Mouse (Mus musculus) embryonic fibroblast, embryonic 13.5 days (primary cell): ENCODE data around the gene Sult5a1. TPM values are rescaled to one million over a fixed set of nuclear protein-coding genes. Genes with fewer than 3 reads are reported as not detected.
"Not testable (repeated sequence)": the region's sequence is repeated elsewhere in the genome, so short reads cannot be mapped to it uniquely, and the experiment has no call there.

Experiments used
- H3K27ac ChIP-seq: 2 replicates; pipeline ENCODE4 v1.5.1; 2012; ENCODE audit warnings: low read length, control low read depth, inconsistent platforms; ENCODE audit not compliant: insufficient read depth
- H3K4me1 ChIP-seq: 2 replicates; pipeline ENCODE4 v1.6.1; 2011; ENCODE audit warnings: low read length; ENCODE audit not compliant: control insufficient read depth, insufficient read depth
- H3K4me3 ChIP-seq: 2 replicates; pipeline ENCODE4 v1.5.1; 2011; ENCODE audit warnings: mild to moderate bottlenecking, control low read depth, low read length; ENCODE audit not compliant: insufficient read depth
- CTCF ChIP-seq: IDR thresholded peaks from 2 replicates; pipeline ENCODE4 v1.5.1; 2011; ENCODE audit warnings: mild to moderate bottlenecking, control low read depth, low read length, moderate library complexity, borderline replicate concordance; ENCODE audit not compliant: insufficient read depth
- POLR2A ChIP-seq: IDR thresholded peaks from 2 replicates; pipeline ENCODE4 v1.6.1; 2011; ENCODE audit warnings: low read depth, mild to moderate bottlenecking, control low read depth, low read length, moderate library complexity
- polyA plus RNA-seq: library from polyadenylated mRNA; stranded (reverse); fragments of >200 nt; gene quantifications from 2 replicates; pipeline ENCODE4 v1.2.4, GENCODE M21; 2011; ENCODE audit warnings: low read depth; ENCODE audit not compliant: missing spikeins, insufficient read length

The Sult5a1 gene
- 1.1 TPM in 1 of 2 replicates, not detected in the other for polyA plus RNA-seq

DNA sequence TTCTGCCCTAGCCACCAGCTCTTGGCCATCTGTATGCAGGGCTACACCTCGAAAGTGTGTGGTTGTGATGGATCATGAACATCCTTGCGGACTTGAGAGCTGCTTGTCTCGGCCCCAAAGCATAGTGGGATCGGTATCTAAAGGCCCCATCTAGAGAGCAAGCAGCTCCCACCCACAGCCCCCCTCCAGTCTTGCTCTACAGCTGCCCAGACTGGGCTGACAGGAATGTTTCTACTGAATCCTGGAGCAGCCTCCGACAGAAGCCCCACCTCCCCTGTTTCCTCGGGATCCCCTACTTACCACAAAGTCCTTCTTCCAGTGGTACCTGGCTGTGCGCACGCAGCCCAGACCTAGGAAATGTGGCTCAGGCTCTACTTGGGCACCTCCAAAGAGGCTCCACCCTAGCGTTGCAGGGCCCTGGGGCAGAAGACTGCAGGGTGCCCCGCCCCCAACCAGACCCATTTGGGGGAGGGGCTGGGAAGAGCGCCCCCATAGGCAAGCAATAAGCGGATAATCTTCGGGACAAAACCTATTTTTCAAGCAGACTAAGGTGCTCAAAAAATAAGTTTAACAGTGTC, at the start of gene Sult5a1:
Sult5a1 (minus strand) TSS at position 428 of the 578 bp plus-strand sequence.
- H3K27ac ChIP-seq = no peak within 1 kb of the TSS
- H3K4me1 ChIP-seq = no peaks in the 10 kb centered on the region
- H3K4me3 ChIP-seq = no peak within 1 kb of the TSS
- no peak for TF ChIP-seq CTCF
- no peak for TF ChIP-seq POLR2A

DNA sequence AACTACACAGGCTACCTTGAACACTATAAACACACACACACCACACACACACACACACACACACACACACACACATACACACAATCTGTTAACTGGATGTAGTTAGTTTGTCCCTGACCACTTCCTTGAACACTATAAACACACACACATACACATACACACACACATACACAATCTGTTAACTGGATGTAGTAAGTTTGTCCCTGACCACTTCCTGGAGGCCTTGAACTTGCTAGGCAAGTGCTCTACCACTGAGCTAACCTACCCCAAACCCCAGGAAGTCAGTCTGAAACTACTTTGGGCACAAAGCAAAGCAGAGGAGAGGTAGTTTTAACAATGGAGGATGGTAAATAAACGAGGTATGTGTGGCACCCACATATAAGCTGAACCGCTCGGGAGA, 45.5 kb upstream of the Sult5a1 start:
- TF ChIP-seq CTCF (no peak), POLR2A (no peak)
- H3K27ac ChIP-seq = no peak overlapping the region
- H3K4me3 ChIP-seq = no peak overlapping the region
- no peaks in the 10 kb centered on the region for H3K4me1 ChIP-seq

DNA sequence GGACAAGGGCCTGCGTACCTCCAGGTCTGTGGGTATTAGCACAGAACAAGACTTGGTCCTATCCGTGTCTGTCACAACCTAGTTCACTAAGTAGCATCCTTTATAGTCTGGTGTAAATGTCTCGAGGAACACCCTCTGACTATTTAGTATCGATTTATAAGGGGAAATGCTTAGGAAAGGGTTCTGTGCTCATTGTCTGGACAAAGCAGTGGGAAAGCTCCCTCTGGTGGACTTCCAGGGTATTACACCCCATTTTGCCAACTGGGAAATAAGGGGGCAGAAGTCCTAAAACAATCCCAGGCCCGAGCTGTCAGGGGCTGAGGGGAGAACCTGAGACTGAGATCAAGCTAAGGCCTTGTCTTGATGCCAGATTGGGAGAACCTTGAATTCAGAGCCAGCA, 44.2 kb upstream of the Sult5a1 start:
- no peak for TF ChIP-seq POLR2A
- TF ChIP-seq CTCF = 0 out of 2 replicates have a peak, but pooled peaks have one; percentile 12
- no peak overlapping the region for H3K27ac ChIP-seq
- no peaks in the 10 kb centered on the region for H3K4me1 ChIP-seq
- H3K4me3 ChIP-seq = no peak overlapping the region

DNA sequence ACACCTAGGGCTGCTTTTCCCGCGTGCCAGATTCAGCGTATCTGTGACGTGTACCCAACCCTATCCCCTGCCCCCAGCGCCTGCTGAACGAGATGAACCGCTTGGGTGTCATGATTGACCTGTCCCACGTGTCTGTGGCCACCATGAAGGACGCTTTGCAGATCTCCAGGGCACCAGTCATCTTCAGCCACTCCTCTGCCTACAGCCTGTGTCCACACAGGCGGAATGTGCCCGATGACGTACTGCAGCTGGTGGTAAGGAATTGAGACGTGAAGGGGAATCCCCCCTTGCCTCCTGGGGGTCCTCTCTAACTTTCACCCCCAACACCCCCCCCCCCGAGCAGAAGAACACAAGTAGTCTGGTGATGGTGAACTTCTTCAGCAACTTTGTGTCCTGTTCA, 41.7 kb upstream of the Sult5a1 start:
- Histone ChIP-seq H3K27ac (no peak overlapping the region), H3K4me3 (no peak overlapping the region), H3K4me1 (no peaks in the 10 kb centered on the region)
- TF ChIP-seq POLR2A (no peak), CTCF (no peak)

DNA sequence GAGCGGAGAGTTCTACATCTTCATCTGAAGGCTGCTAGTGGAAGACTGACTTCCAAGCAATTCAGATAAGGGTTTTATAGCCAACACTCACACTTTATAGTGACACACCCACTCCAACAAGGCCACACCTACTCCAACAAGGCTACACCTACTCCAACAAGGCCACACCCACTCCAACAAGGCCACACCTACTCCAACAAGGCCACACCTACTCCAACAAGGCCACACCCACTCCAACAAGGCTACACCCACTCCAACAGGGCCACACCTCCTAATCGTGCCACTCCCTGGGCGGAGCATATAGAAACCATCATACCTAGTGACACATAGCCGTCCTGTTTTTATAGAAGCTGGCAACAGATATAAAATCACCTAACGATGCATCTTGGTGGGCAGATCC, 38.9 kb upstream of the Sult5a1 start:
- H3K4me3 ChIP-seq, H3K4me1 ChIP-seq, H3K27ac ChIP-seq: not testable (repeated sequence)

DNA sequence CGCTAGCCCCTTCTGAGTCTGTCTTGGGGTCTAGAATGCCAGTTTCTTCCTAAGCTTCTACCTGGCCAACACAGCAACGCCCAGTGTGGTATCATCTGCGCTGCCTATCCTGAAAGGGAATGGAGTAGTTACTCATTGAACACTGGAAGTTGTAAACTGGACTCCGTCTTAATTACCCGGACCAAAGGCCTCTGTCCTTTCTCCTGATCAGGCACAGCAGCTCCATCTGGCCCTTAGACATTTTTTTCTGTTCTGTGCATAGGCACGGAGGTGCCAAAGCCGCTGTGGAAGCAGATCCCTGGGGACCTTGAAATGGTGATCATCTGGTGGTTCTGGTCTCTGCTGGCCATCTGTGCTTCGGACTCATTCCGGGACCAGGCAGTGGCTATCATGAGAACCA, 35.7 kb upstream of the Sult5a1 start:
- H3K27ac ChIP-seq = no peak overlapping the region
- H3K4me3 ChIP-seq = no peak overlapping the region
- H3K4me1 ChIP-seq = no peaks in the 10 kb centered on the region
- TF ChIP-seq POLR2A = no peak
- no peak for TF ChIP-seq CTCF

DNA sequence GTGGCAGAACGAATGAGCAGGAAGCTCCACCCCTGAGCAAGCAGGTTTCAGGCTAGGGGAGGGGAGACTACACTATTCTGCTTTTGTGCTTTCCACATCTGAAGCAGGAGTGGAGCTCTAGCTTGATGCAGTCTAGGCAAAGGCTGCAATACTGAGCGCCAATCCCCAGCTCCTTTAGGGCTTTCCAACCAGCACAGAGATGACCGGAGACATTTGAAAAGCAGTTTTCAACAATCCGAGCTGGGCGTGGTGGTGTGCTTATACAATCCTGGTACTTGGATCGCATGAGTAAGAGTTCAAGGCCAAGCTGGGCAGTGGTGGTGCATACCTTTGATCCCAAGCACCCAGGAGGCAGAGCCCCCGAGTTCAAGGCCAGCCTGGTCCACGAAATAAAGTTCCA, 33.8 kb upstream of the Sult5a1 start:
- TF ChIP-seq CTCF = no peak
- TF ChIP-seq POLR2A = no peak
- peaks cover 8% of the 10 kb centered on the region; the same call in 1 of the 2 replicates for H3K4me1 ChIP-seq
- H3K4me3 ChIP-seq = no peak overlapping the region
- H3K27ac ChIP-seq = no peak overlapping the region

DNA sequence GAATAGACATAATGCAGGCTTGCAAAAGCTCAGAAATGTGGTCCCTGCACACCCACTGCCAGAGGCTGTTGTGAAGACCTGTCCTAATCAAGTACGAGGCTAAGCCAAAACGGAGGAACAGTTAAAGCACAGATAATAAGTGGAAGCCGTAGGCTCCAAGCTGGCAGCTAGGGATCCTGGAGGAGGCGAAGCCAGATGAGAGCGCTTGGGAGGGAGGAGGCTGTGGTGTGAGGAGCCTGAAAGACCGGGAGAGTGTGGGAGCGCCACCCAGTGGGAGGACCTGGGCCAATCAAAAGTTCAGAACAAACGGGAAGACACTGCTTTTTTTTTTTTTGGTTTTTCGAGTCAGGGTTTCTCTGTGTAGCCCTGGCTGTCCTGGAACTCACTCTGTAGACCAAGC, 32.6 kb upstream of the Sult5a1 start:
- Histone ChIP-seq H3K4me1 (peaks cover 13% of the 10 kb centered on the region), H3K4me3 (no peak overlapping the region), H3K27ac (no peak overlapping the region)
- TF ChIP-seq POLR2A = no peak
- peak; percentile 50; the same call in 1 of the 2 replicates for TF ChIP-seq CTCF

DNA sequence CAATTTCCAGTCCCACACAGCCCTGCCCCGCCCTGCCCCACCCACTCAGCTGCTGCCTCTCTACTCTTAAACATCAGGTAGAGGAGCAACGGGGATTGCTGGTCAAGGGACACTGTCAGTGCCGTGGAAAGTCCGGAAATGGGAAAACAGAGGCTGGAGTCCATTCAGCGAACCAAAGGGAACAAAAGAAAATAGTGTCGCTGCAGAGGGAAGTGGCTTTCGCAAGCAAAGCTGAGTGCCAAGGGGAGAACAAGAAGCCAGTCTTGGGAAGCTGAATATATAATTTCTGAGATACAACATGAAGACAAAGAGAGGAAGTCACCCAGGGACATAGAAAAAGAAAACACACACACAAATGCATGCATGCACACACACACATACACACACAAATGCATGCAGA, 30.7 kb upstream of the Sult5a1 start:
- no peak overlapping the region for H3K4me3 ChIP-seq
- no peak overlapping the region for H3K27ac ChIP-seq
- TF ChIP-seq CTCF (no peak), POLR2A (no peak)
- H3K4me1 ChIP-seq = peaks cover 17% of the 10 kb centered on the region

DNA sequence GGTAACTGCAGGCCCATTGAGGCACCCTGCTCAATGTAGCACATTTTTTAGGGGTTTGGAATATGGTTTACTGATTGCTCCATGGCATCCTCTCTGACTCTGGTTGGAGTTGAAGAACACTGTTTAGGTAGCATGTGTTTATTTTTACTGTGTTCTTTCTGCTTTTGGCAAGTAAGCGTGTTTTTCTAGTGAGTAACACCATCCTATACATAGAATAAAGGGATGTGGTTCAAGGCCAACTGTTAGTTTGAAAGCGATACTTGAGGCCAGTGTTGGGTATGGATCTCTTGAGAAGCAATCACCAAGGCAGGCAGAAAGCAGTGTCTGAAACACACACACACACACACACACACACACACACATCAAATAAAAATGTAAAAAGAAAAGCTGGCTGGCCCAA, 29.9 kb upstream of the Sult5a1 start:
- no peak overlapping the region for H3K4me3 ChIP-seq
- H3K4me1 ChIP-seq = peaks cover 17% of the 10 kb centered on the region
- TF ChIP-seq CTCF = no peak
- no peak for TF ChIP-seq POLR2A
- peak overlapping the region; percentile 16; the same call in 1 of the 2 replicates for H3K27ac ChIP-seq
